Mouse (Mus musculus) liver, embryonic 14.5 days (tissue): ENCODE results near the gene Fam71f1.

ENCODE experiments used
- CTCF ChIP-seq: IDR thresholded peaks from 2 replicates; pipeline ENCODE4 v1.5.1; 2016; ENCODE audit warnings: antibody characterized with exemption, low read depth, control low read depth
- EP300 ChIP-seq: IDR thresholded peaks from 2 replicates; pipeline ENCODE4 v1.6.1; 2016; ENCODE audit warnings: antibody characterized with exemption, low read depth

GRCm38 (mm10) chr6:29288651-29289050, 30.3 kb upstream of the Fam71f1 start:
- TF ChIP-seq EP300 (no peak), CTCF (no peak)
